Mouse (Mus musculus): ENCODE results near the gene Gid4. TPM values are rescaled to one million over a fixed set of nuclear protein-coding genes. Genes with fewer than 3 reads are reported as not detected.

Gene Gid4
- polyA plus RNA-seq, 1 experiment from 2014 or later: 30.7 TPM

DNA sequence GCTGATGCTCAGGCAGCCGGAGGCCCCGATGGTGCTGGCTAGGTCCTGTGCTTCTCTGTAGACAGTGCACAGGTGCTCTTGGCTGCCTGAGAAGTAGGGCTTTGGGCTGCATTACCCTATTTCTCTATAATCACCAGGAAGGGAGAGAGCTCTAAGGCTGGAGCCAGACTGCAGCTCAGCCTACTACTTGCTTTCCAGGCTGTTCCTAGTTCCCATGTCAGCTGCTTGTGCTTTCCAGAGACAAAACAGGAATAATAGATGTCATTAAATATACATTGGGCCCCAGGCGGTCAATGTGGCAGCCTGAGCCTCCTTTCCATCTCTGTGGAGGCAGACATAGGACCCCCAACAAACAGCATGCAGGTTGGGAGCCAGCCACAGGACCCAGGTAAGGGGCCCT, 52.1 kb downstream of the Gid4 start, which contains the start of gene Myo15:
TSS of gene Myo15 (plus strand) at position 301 of the 400 bp plus-strand sequence.
- H3K9ac ChIP-seq: no peak within 1 kb of the TSS
- H3K4me3 ChIP-seq (replicated peaks): no peak within 1 kb of the TSS
- H3K4me1 ChIP-seq: no peaks in the 10 kb centered on the region
- no peak within 1 kb of the TSS for H3K27ac ChIP-seq (replicated peaks)
- H3K27me3 ChIP-seq: no peaks in the 10 kb centered on the region
- ATAC-seq (ENCODE audit: insufficient number of reproducible peaks, low FRiP score, low TSS enrichment, low read depth): no peak
- no peak within 1 kb of the TSS for H3K4me2 ChIP-seq (replicated peaks)
- 95% methylated on average over 3 of the region's 3 CpGs for WGBS
- no peaks in the 10 kb centered on the region for H3K9me3 ChIP-seq (replicated peaks)
- H3K36me3 ChIP-seq: peaks cover 54% of the 10 kb centered on the region

DNA sequence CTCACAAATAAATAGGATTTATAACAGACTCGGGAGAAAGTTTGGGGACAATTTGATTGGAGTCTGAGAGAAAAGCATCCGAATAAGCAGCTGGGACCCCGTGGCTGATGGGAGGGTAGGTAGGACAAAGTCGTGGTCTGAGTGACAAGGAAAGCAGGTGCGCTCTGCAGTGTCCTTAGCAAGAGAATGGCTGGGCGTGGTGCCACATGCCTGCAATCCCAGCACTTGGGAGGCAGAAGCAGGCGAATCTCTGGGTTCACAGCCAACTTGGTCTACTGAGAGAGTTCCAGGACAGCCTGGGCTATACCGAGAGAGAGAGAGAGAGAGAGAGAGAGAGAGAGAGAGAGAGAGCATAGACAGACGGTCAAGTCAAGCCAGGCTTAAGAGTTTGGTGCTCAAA, 53.8 kb downstream of the Gid4 start:
- Histone ChIP-seq H3K9me3 (replicated peaks) (no peaks in the 10 kb centered on the region), H3K9ac (no peak overlapping the region), H3K27ac (replicated peaks) (no peak overlapping the region), H3K4me1 (no peaks in the 10 kb centered on the region), H3K36me3 (peaks cover 36% of the 10 kb centered on the region), H3K27me3 (no peaks in the 10 kb centered on the region), H3K4me3 (replicated peaks) (no peak overlapping the region), H3K4me2 (replicated peaks) (no peak overlapping the region)
- ATAC-seq (ENCODE audit: insufficient number of reproducible peaks, low FRiP score, low TSS enrichment, low read depth): no peak
- 82% methylated on average over 9 of the region's 9 CpGs for WGBS

DNA sequence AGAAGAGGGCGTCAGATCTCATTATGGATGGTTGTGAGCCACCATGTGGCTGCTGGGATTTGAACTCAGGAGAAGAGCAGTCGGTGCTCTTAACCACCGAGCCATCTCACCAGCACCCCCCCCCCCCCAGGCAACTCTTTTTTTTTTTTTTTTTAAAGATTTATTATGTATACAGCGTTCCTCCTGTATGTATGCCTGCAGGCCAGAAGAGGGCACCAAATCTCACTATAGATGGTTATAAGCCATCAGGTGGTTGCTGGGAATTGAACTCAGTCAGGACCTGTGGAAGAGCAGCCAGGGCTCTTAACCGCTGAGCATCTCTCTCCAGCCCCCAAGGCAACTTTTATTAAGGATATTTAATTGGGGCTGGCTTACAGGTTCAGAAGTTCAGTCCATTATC, 57.6 kb downstream of the Gid4 start:
- H3K4me2 ChIP-seq (replicated peaks): no peak overlapping the region
- H3K9ac ChIP-seq: no peak overlapping the region
- H3K36me3 ChIP-seq: no peaks in the 10 kb centered on the region
- no peaks in the 10 kb centered on the region for H3K27me3 ChIP-seq
- no peaks in the 10 kb centered on the region for H3K9me3 ChIP-seq (replicated peaks)
- ATAC-seq (ENCODE audit: insufficient number of reproducible peaks, low FRiP score, low TSS enrichment, low read depth): no peak
- WGBS: 82% methylated on average over 5 of the region's 5 CpGs
- H3K4me1 ChIP-seq: peaks cover 7% of the 10 kb centered on the region; the same call in 1 of the 2 replicates
- H3K27ac ChIP-seq (replicated peaks): no peak overlapping the region
- H3K4me3 ChIP-seq (replicated peaks): no peak overlapping the region

DNA sequence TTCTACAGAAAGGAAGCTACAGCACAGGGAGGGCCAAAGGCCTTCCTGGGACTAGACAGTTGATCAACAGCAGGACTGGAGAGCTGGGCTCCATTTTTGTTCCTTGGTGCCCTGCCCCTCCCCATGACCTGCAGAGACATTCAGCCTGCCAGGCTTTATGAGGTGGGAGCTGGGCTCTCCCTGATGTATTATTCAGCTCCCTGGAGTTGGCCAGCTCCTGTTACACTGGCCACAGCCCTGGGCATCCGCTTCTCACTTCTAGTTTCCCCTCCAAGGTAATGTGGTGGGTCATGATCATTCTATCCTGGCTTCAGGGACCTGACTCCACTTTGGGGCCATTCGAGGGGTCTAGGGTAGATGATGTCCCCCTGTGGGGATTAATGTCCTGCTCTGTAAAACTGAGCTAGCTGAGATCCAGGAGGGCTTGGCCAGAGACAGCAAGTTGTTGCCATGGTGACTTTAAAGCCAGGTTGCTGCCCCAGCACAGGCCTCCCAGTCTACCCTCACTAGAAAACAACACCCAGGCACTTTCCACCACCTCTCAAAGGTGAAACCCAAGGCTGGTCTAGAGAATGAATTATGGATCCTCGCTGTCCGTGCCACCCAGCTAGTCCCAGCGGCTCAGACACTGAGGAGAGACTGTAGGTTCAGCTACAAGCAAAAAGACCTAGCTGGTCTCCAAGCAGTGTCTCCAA, 58.9 kb downstream of the Gid4 start:
- no peak overlapping the region for H3K9ac ChIP-seq
- H3K4me3 ChIP-seq (replicated peaks): no peak overlapping the region
- WGBS: 86% methylated on average over 5 of the region's 5 CpGs
- no peaks in the 10 kb centered on the region for H3K9me3 ChIP-seq (replicated peaks)
- ATAC-seq (ENCODE audit: insufficient number of reproducible peaks, low FRiP score, low TSS enrichment, low read depth): no peak
- peaks cover 7% of the 10 kb centered on the region; the same call in 1 of the 2 replicates for H3K4me1 ChIP-seq
- H3K27me3 ChIP-seq: no peaks in the 10 kb centered on the region
- no peaks in the 10 kb centered on the region for H3K36me3 ChIP-seq
- no peak overlapping the region for H3K27ac ChIP-seq (replicated peaks)
- no peak overlapping the region for H3K4me2 ChIP-seq (replicated peaks)

DNA sequence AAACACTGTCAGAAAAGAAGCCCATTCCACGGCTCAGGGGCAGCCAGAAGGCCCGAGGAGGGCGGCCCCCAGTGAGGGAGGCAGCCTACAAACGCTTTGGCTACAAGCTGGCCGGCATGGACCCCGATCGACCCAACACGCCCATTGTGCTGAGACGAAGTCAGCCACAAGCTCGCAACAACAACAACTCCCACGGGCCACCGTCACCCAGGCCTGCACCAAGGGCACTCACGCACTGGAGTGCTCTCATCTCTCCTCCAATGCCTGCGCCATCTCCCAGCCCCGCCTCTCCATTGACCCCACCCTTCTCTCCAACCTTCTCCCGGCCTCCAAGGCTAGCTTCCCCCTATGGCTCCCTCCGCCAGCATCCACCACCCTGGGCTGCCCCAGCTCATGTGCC, 61.2 kb downstream of the Gid4 start:
- 0 out of 2 replicates have a peak overlapping the region, but pooled peaks have one; percentile 12 for H3K4me3 ChIP-seq (replicated peaks)
- H3K27me3 ChIP-seq: no peaks in the 10 kb centered on the region
- H3K27ac ChIP-seq (replicated peaks): no peak overlapping the region
- H3K36me3 ChIP-seq: no peaks in the 10 kb centered on the region
- 40% methylated on average over 17 of the region's 17 CpGs for WGBS
- H3K4me1 ChIP-seq: peaks cover 7% of the 10 kb centered on the region; the same call in 1 of the 2 replicates
- H3K4me2 ChIP-seq (replicated peaks): peak overlapping the region; percentile 31
- no peaks in the 10 kb centered on the region for H3K9me3 ChIP-seq (replicated peaks)
- ATAC-seq (ENCODE audit: insufficient number of reproducible peaks, low FRiP score, low TSS enrichment, low read depth): 0 out of 2 replicates have a peak, but pooled peaks have one; percentile 16
- H3K9ac ChIP-seq: no peak overlapping the region

DNA sequence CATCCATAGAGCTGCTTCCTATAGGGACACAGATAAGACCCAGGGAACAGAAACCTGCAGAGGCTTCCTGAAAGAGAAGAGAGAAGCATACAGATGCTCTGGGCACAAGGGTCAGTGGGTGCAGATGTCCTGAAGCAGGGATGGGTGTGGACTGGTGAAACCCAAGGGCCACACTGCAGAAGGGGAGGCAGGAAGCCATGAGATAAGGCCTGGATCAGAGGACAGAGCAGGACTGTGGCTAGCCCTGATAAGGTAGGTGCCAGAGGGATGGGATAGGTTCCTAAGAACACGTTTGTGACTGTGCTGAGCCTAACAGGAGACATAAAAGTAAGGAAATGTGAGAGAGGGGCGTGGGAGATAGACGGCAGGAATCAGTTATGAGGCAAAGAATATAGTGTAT, 69.3 kb downstream of the Gid4 start:
- no peak overlapping the region for H3K9ac ChIP-seq
- H3K9me3 ChIP-seq (replicated peaks): no peaks in the 10 kb centered on the region
- no peak overlapping the region for H3K4me2 ChIP-seq (replicated peaks)
- no peak for ATAC-seq (ENCODE audit: insufficient number of reproducible peaks, low FRiP score, low TSS enrichment, low read depth)
- no peak overlapping the region for H3K27ac ChIP-seq (replicated peaks)
- H3K36me3 ChIP-seq: no peaks in the 10 kb centered on the region
- no peaks in the 10 kb centered on the region for H3K4me1 ChIP-seq
- WGBS: 50% methylated on average over 3 of the region's 3 CpGs
- H3K27me3 ChIP-seq: no peaks in the 10 kb centered on the region
- H3K4me3 ChIP-seq (replicated peaks): no peak overlapping the region

DNA sequence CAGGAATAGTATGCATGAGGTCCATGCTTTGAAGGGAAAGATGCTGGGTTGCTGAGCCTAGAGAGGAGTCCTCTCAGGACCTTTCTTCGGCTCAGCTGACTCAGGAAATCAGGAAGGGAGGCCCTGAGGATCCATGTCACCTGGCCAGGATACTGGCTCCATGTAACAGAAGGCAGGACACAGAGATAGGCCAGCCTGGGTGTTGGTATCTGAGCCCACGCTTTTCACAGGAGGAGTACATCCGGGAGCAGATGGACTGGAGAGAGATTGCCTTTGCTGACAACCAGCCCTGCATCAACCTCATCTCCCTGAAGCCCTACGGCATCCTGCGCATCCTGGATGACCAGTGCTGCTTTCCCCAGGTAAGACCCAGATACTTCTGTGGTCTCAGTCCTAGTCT, 75.8 kb downstream of the Gid4 start:
- no peaks in the 10 kb centered on the region for H3K4me1 ChIP-seq
- WGBS: 87% methylated on average over 5 of the region's 5 CpGs
- H3K4me2 ChIP-seq (replicated peaks): no peak overlapping the region
- H3K36me3 ChIP-seq: no peaks in the 10 kb centered on the region
- no peaks in the 10 kb centered on the region for H3K9me3 ChIP-seq (replicated peaks)
- H3K9ac ChIP-seq: no peak overlapping the region
- H3K27me3 ChIP-seq: no peaks in the 10 kb centered on the region
- no peak overlapping the region for H3K4me3 ChIP-seq (replicated peaks)
- H3K27ac ChIP-seq (replicated peaks): no peak overlapping the region
- ATAC-seq (ENCODE audit: insufficient number of reproducible peaks, low FRiP score, low TSS enrichment, low read depth): no peak

DNA sequence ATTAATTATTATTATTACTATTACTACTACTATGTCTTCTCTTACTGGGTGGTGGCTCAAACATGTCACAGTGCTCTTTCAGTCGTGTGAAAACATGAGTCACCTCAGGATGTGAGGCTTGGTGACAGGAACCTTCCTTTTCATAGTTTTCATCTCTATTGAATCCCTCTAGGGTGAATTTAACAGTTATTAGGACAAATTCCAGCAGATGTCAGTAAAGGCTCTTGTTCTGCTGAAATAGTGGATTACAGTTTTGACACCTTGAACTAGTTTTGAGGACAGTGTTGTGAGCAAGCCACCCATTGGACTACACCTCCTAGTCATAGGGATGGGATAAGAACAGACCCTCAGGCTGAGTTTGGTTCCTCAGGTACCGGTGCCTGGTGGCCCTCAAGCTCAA, 78.7 kb downstream of the Gid4 start:
- Histone ChIP-seq H3K27me3 (no peaks in the 10 kb centered on the region), H3K4me2 (replicated peaks) (no peak overlapping the region), H3K9ac (no peak overlapping the region), H3K9me3 (replicated peaks) (no peaks in the 10 kb centered on the region), H3K4me1 (no peaks in the 10 kb centered on the region), H3K27ac (replicated peaks) (no peak overlapping the region), H3K4me3 (replicated peaks) (no peak overlapping the region), H3K36me3 (no peaks in the 10 kb centered on the region)
- WGBS: 50% methylated on average over 2 of the region's 2 CpGs
- ATAC-seq (ENCODE audit: insufficient number of reproducible peaks, low FRiP score, low TSS enrichment, low read depth): no peak

Other genes with a start within 250 kb of the Gid4 start
- 76.7 and 78.1 TPM in 2 replicates for gene Srebf1, start 194.6 kb upstream of the Gid4 start, polyA plus RNA-seq (2015; fragmentation: Nextera tagmentation; extraction: Ambion mirVana)
- 34.1 and 36.7 TPM in 2 replicates for gene Tom1l2, start 64.2 kb upstream of the Gid4 start, polyA plus RNA-seq (2015; fragmentation: Nextera tagmentation; extraction: Ambion mirVana)
- gene Drc3, start 63.8 kb upstream of the Gid4 start, polyA plus RNA-seq (2015; fragmentation: Nextera tagmentation; extraction: Ambion mirVana): 10.5 and 20.0 TPM in 2 replicates
- 51.6 and 53.6 TPM in 2 replicates for gene Atpaf2, start 1.3 kb downstream of the Gid4 start, polyA plus RNA-seq (2015; fragmentation: Nextera tagmentation; extraction: Ambion mirVana)
- gene Drg2, start 37.4 kb downstream of the Gid4 start, polyA plus RNA-seq (2015; fragmentation: Nextera tagmentation; extraction: Ambion mirVana): 100 and 106 TPM in 2 replicates
- gene Myo15, start 52.2 kb downstream of the Gid4 start, polyA plus RNA-seq (2015; fragmentation: Nextera tagmentation; extraction: Ambion mirVana): 0.38 and 0.43 TPM in 2 replicates
- 36.8 and 38.6 TPM in 2 replicates for gene Alkbh5, start 119.2 kb downstream of the Gid4 start, polyA plus RNA-seq (2015; fragmentation: Nextera tagmentation; extraction: Ambion mirVana)